Mouse (Mus musculus) kidney, embryonic 16.5 days (tissue): ENCODE results near the gene Mtus2. TPM values are rescaled to one million over a fixed set of nuclear protein-coding genes. Genes with fewer than 3 reads are reported as not detected.

Source experiments
- ATAC-seq: fragments of 200-750 bp; cut with Nextera tagmentation; 2 replicates; pipeline ENCODE4 v1.8.0; 2017; ENCODE audit warnings: moderate TSS enrichment; ENCODE audit not compliant: low FRiP score, low TSS enrichment
- H3K27ac ChIP-seq: fragments of 300-500 bp; sonication (generic); 2 replicates; pipeline ENCODE4 v1.5.1; 2014; ENCODE audit warnings: low read length
- H3K27me3 ChIP-seq: fragments of 300-500 bp; sonication (generic); 2 replicates; pipeline ENCODE4 v1.6.1; 2014; ENCODE audit warnings: low read length, control low read depth, mixed read lengths; ENCODE audit not compliant: insufficient read depth
- H3K36me3 ChIP-seq: fragments of 300-500 bp; sonication (generic); 2 replicates; pipeline ENCODE4 v1.6.1; 2014; ENCODE audit warnings: low read length, control low read depth, mixed read lengths; ENCODE audit not compliant: insufficient read depth
- H3K4me1 ChIP-seq: fragments of 300-500 bp; sonication (generic); 2 replicates; pipeline ENCODE4 v1.6.1; 2014; ENCODE audit warnings: low read length, control low read depth, mixed read lengths; ENCODE audit not compliant: insufficient read depth
- H3K4me2 ChIP-seq: fragments of 300-500 bp; sonication (generic); replicated peaks from 2 replicates; pipeline ENCODE4 v1.6.1; 2014; ENCODE audit warnings: low read depth, low read length
- H3K4me3 ChIP-seq: fragments of 300-500 bp; sonication (generic); 2 replicates; pipeline ENCODE4 v1.5.1; 2014; ENCODE audit warnings: mild to moderate bottlenecking, low read length
- H3K9ac ChIP-seq: fragments of 300-500 bp; sonication (generic); replicated peaks from 2 replicates; pipeline ENCODE4 v1.6.1; 2014; ENCODE audit warnings: low read length
- H3K9me3 ChIP-seq: fragments of 300-500 bp; sonication (generic); 2 replicates; pipeline ENCODE4 v1.6.1; 2016; ENCODE audit warnings: low read length, control low read depth
- WGBS: fragments of 180-500 bp; shearing (Covaris S2); extraction: QIAGEN DNeasy Blood & Tissue Kit; methylation state at CpG from one replicate; pipeline ENCODE4 v1.1.7; 2014; 5-methylcytosine and 5-hydroxymethylcytosine counted together
- polyA plus RNA-seq: library from polyadenylated mRNA; unstranded; fragments of >200 nt; fragmentation: Nextera tagmentation; extraction: Ambion mirVana; gene quantifications from 2 replicates; pipeline ENCODE4 v1.2.1, GENCODE M21; 2015

Mtus2 gene
- polyA plus RNA-seq, 1 experiment from 2014 or later: 2.7 TPM

- H3K9ac ChIP-seq: no peak overlapping the region
- H3K4me2 ChIP-seq: 0 out of 2 replicates have a peak overlapping the region, but pooled peaks have one; percentile 16
- H3K4me1 ChIP-seq: no peaks in the 10 kb centered on the region
- H3K27ac ChIP-seq: no peak overlapping the region
- no peaks in the 10 kb centered on the region for H3K9me3 ChIP-seq
- H3K27me3 ChIP-seq: no peaks in the 10 kb centered on the region
- 45% methylated on average over 26 of the region's 26 CpGs for WGBS
- no peaks in the 10 kb centered on the region for H3K36me3 ChIP-seq
- H3K4me3 ChIP-seq: no peak overlapping the region
- peak; percentile 31; the same call in 1 of the 2 replicates for ATAC-seq
Observed at GRCm38 (mm10) chr5:148026401-148027349, 69.6 kb downstream of the Mtus2 start.

GRCm38 (mm10) chr5:148027985-148028384 lies 70.9 kb downstream of the Mtus2 start:
- Histone ChIP-seq H3K4me1 (no peaks in the 10 kb centered on the region), H3K9me3 (no peaks in the 10 kb centered on the region), H3K27ac (no peak overlapping the region), H3K4me3 (no peak overlapping the region), H3K36me3 (no peaks in the 10 kb centered on the region), H3K9ac (no peak overlapping the region), H3K27me3 (no peaks in the 10 kb centered on the region), H3K4me2 (no peak overlapping the region)
- 68% methylated on average over 13 of the region's 13 CpGs for WGBS
- no peak for ATAC-seq

- H3K27ac ChIP-seq: no peak overlapping the region
- no peak overlapping the region for H3K9ac ChIP-seq
- ATAC-seq: no peak
- no peaks in the 10 kb centered on the region for H3K27me3 ChIP-seq
- H3K4me2 ChIP-seq: no peak overlapping the region
- no peaks in the 10 kb centered on the region for H3K9me3 ChIP-seq
- H3K4me1 ChIP-seq: no peaks in the 10 kb centered on the region
- H3K36me3 ChIP-seq: no peaks in the 10 kb centered on the region
- H3K4me3 ChIP-seq: no peak overlapping the region
- WGBS: 86% methylated on average over 7 of the region's 7 CpGs
Observed at GRCm38 (mm10) chr5:148041661-148042060, 84.5 kb downstream of the Mtus2 start.

GRCm38 (mm10) chr5:148048200-148048599 lies 91.1 kb downstream of the Mtus2 start:
- 78% methylated on average over 11 of the region's 11 CpGs for WGBS
- no peak overlapping the region for H3K9ac ChIP-seq
- H3K27me3 ChIP-seq: no peaks in the 10 kb centered on the region
- no peak overlapping the region for H3K4me3 ChIP-seq
- no peaks in the 10 kb centered on the region for H3K36me3 ChIP-seq
- no peak overlapping the region for H3K27ac ChIP-seq
- no peak for ATAC-seq
- no peaks in the 10 kb centered on the region for H3K4me1 ChIP-seq
- no peaks in the 10 kb centered on the region for H3K9me3 ChIP-seq
- H3K4me2 ChIP-seq: no peak overlapping the region

- 89% methylated on average over 2 of the region's 2 CpGs for WGBS
- no peak overlapping the region for H3K27ac ChIP-seq
- H3K4me1 ChIP-seq: no peaks in the 10 kb centered on the region
Observed at GRCm38 (mm10) chr5:148049304-148049703, 92.2 kb downstream of the Mtus2 start.

GRCm38 (mm10) chr5:148052846-148053608 lies 95.9 kb downstream of the Mtus2 start:
- H3K4me2 ChIP-seq: no peak overlapping the region
- H3K4me3 ChIP-seq: no peak overlapping the region
- 76% methylated on average over 13 of the region's 13 CpGs for whole genome bisulfite sequencing
- ATAC-seq: no peak
- no peak overlapping the region for H3K27ac ChIP-seq
- no peaks in the 10 kb centered on the region for H3K9me3 ChIP-seq
- no peaks in the 10 kb centered on the region for H3K4me1 ChIP-seq
- H3K36me3 ChIP-seq: no peaks in the 10 kb centered on the region
- no peak overlapping the region for H3K9ac ChIP-seq
- H3K27me3 ChIP-seq: no peaks in the 10 kb centered on the region

More at GRCm38 (mm10) chr5:148049304-148049703, 92.2 kb downstream of the Mtus2 start:
- H3K9me3 ChIP-seq: no peaks in the 10 kb centered on the region
- no peak for ATAC-seq
- no peak overlapping the region for H3K4me2 ChIP-seq
- H3K9ac ChIP-seq: no peak overlapping the region
- H3K36me3 ChIP-seq: no peaks in the 10 kb centered on the region
- no peak overlapping the region for H3K4me3 ChIP-seq
- H3K27me3 ChIP-seq: no peaks in the 10 kb centered on the region

GRCm38 (mm10) chr5:148053609-148053990 lies 96.5 kb downstream of the Mtus2 start:
- no peaks in the 10 kb centered on the region for H3K27me3 ChIP-seq
- WGBS: 77% methylated on average over 4 of the region's 4 CpGs
- H3K9me3 ChIP-seq: no peaks in the 10 kb centered on the region
- no peak for ATAC-seq
- H3K27ac ChIP-seq: no peak overlapping the region
- no peaks in the 10 kb centered on the region for H3K36me3 ChIP-seq
- no peaks in the 10 kb centered on the region for H3K4me1 ChIP-seq
- H3K9ac ChIP-seq: no peak overlapping the region
- H3K4me2 ChIP-seq: no peak overlapping the region
- H3K4me3 ChIP-seq: no peak overlapping the region

- Histone ChIP-seq H3K4me2 (no peak overlapping the region), H3K27me3 (no peaks in the 10 kb centered on the region), H3K36me3 (no peaks in the 10 kb centered on the region), H3K9me3 (no peaks in the 10 kb centered on the region), H3K4me3 (no peak overlapping the region), H3K4me1 (no peaks in the 10 kb centered on the region), H3K9ac (no peak overlapping the region), H3K27ac (no peak overlapping the region)
- 81% methylated on average over 1 of the region's 1 CpGs for WGBS
- ATAC-seq: no peak
Observed at GRCm38 (mm10) chr5:148056831-148057230, 99.7 kb downstream of the Mtus2 start.

GRCm38 (mm10) chr5:148057433-148057832 lies 100.3 kb downstream of the Mtus2 start:
- no peaks in the 10 kb centered on the region for H3K27me3 ChIP-seq
- no peak overlapping the region for H3K4me3 ChIP-seq
- WGBS: 80% methylated on average over 3 of the region's 3 CpGs
- no peaks in the 10 kb centered on the region for H3K9me3 ChIP-seq
- no peaks in the 10 kb centered on the region for H3K4me1 ChIP-seq
- no peak overlapping the region for H3K27ac ChIP-seq
- H3K36me3 ChIP-seq: no peaks in the 10 kb centered on the region
- no peak for ATAC-seq
- H3K4me2 ChIP-seq: no peak overlapping the region
- no peak overlapping the region for H3K9ac ChIP-seq

GRCm38 (mm10) chr5:148059339-148059738 lies 102.2 kb downstream of the Mtus2 start:
- Histone ChIP-seq H3K4me1 (no peaks in the 10 kb centered on the region), H3K9ac (no peak overlapping the region), H3K27ac (no peak overlapping the region), H3K27me3 (no peaks in the 10 kb centered on the region), H3K4me2 (no peak overlapping the region), H3K4me3 (no peak overlapping the region), H3K9me3 (no peaks in the 10 kb centered on the region), H3K36me3 (no peaks in the 10 kb centered on the region)
- WGBS: 72% methylated on average over 3 of the region's 3 CpGs
- no peak for ATAC-seq
